Mouse (Mus musculus): ENCODE results near the gene Sox12.

Sox12 gene

DNA sequence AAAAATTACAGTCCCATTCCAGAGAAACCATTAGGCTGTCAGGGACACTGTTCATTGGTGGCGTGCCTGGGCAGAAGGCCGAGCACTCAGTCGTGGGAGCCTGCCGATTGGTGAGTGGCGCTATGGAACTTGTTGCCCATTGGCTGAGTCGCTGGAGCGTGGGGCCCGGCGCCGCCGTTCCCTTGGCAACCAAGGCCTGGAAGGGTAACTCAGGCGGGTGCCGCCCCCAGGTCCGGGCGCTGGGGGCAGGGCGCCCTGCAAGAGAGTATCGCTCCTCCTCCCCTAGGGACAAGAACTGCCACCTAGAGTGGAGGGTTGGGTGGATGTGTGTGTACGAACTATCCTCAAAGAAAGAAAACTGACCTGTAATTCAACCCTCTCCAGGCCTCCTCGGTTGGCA lies 8.3 kb upstream of the Sox12 start:
- peak; percentile 96 for DNase-seq (ENCODE audit: low read depth)

DNA sequence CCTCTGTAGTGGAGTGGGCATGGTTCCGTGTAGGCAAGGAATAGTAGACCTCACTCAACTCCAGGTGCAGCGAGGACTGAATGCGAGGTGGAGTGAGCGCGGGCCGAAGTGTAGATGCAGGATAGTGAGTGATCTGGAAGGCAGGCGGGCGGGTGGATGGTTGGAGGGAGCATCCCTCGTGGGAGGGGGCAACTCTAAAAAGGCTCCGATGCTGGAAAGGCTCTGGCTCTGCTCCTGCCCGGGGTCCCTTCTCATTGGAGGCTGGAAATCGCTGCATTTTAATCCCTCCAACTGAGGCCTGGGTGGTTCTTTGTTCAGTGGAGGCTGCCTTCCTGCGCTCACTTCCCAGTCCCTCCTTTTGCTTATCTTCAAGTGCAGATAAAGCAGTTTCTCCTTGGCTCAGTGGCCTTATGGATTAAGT lies 1.3 kb upstream of the Sox12 start:
- DNase-seq (ENCODE audit: low read depth) = no peak

DNA sequence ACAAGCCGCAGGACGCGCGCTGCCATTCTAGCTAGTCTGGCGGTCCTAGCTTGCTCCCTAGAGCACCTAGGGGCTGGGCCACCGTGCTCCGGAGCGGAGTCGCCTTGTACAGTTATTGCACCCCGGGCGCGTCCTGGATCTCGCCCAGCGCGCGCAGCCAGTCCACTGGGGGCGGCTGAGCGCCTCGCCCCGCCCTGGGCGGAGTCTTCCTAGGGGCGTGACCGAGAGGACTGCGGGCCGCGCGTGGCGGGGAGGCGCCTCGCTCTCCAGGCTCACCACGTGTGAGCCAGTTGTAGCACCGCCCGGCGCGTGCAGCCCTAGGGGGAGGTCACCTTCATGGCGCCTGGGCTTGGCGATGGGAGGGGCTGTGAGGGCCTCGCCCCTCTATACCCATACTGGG lies 828 bp upstream of the Sox12 start:
- DNase-seq (ENCODE audit: low read depth) = peak; percentile 86

DNA sequence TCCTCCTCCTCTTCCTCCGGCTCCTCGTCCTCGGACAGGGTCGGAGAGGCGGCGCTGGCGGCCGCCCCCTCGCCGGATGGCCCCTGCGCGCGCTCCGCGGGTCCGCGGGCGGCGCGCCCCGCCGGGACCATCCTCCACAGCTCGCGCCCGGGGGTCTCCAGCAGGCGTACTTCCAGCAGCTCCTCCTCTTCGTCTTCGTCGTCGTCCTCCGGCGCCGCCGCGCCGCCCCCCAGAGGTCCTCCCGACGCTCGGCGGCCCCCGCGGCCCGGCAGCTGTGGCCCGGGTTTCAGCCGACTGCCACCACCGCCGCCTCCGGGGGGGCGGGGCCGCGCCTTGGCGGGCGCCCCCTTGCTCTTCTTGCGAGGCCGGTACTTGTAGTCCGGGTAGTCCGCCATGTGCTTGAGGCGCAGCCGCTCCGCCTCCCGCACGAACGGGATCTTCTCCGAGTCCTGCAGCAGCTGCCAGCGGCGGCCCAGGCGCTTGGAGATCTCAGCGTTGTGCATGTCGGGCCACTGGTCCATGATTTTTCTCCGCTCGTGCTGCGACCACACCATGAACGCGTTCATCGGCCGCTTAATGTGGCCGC lies 766 bp downstream of the Sox12 start:
- no peak for DNase-seq (ENCODE audit: low read depth)

DNA sequence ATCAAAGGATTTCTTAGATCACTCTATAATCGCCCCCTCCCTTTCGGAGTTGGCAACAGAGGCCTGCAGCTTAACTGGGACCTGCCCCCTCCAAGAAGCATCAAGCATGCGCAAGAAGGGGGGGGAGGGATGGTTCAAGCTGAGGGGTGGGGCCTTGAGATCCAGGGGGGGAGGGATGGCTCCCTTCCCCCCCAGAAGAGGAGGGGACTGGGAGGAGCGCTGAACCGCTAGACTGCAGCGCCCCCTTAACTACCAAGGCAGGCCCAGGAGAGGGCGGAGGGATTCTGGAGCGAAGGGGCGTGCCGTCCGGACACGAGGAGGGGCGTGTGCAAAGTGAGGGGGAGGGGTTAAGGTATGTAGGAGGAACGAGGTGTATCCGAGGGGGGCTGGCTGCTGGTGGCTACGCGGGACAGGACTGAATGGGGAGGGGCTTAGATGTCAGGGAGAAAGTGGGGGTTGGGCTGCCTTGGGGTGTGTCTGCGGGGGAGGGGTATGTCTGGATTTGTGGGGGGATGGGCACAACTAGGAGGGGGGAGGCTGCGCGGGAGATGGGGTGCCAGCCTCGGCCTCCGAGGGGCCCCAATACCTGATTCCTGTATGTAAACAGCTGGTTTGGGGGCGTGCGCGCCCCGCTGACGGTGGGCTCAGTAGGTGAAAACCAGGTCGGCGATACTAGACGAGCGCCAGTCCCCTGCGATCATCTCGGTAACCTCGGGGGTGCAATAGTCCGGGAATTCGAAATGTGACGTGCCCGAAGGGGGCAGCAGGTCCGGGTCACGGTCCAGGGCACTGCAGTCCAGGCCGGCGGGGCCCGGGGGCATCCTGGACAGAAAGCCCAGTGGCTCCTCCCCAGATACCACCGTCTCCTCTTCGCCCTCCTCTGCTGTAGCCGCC lies 1.5 kb downstream of the Sox12 start:
- DNase-seq (ENCODE audit: low read depth) = peak; percentile 85

DNA sequence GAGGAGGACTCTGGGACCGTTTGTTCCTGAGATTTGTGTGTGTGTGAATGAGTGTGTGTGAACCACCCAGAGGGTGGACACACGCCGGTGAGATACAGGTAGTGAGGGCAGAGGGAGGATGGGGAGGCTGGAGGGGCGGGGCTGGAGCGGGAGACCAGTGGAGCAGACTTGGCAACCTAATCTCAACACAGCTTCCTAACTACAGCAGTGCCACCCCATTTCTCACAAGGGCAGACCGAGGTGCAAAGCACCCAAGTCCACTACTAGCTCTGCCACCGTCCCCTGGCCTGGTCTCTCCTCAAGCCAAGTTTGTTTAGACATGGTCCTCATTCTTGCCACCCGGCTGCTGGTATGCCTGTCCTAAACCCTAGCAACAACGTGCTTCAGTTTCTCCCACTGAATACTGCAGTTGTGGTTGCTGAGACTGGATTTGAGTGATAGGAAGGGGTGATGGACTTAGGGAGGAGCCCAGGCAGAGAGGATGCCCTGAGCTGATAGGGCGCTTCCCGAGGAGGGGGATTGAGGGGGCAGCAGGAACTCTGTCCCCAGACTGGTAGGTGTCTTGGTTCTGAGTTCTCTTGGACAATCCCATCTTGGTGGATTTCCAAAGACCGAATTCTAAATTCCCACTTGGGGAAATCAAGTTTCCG lies 2.5 kb downstream of the Sox12 start:
- DNase-seq (ENCODE audit: low read depth) = no peak

DNA sequence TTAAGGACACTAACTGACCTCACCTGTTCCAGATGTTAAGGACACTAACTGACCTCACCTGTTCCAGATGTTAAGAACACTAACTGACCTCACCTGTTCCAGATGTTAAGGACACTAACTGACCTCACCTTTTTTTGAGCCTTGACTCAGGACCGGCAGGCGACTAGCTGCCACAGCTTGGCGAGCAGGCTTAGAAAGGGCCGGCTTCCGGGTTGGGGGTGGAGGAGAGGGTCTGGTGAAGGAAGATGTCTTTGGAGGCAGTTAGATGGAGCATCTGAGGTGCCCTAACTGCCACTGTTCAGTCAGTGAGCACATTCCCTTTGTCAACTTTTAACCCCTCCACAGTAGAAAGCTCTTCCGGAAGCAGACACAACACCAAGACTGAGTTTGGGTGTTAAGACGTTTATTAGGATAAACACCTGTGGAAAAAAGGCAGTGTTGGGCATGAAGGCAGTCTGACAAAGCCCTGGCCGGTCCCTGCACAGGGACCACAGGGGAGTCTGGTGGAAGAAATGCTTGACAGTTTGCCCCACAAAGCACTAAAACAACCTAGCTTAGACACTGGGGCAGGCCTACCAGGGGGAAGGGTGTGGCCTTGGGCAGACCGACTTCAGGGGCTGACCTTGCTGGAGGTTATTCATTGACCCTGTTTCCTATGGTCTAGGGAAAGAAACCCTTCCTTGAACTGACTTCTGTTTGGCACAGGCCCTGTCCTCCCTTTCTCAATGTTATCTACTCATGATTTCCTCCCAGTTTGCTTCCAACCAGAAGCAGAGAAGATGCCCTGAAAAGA lies 4.4 kb downstream of the Sox12 start:
- DNase-seq (ENCODE audit: low read depth) = no peak

DNA sequence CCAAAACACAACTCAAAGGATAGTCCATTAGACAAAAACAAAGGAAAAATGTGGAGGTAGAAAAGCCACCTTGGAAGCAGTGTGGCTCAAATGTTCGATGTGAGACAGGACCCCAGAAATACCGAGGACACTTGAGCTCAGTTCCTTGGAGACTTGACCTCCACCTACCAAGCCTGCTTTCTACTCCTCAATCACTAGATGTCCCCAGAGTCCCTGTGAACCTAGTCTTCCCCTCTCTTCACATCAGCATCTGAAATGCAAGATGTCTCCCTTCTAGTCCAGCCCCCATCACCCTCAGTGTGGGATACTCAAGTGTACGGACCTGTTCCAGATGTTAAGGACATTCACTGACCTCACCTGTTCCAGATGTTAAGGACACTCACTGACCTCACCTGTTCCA lies 5.1 kb downstream of the Sox12 start:
- no peak for DNase-seq (ENCODE audit: low read depth)

DNA sequence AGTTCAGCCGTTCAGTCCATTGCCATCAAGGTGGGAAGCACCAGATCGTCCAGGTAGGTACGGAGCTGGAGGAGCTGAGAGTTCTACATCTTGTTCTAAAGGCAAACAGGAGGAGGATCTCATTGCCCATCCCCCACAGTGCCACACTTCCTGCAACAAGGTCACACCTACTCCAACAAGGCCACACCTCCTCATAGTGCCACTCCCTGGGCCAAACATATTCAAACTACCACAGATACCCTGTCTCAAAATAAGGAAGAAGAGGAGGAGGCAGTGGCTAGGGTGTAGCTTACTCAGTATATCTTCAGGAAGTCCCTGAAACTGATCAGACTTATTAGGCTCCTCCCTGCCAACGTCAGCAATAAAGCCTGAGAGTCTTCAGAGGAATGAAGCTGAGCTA lies 13.7 kb downstream of the Sox12 start:
- no peak for DNase-seq (ENCODE audit: low read depth)

DNA sequence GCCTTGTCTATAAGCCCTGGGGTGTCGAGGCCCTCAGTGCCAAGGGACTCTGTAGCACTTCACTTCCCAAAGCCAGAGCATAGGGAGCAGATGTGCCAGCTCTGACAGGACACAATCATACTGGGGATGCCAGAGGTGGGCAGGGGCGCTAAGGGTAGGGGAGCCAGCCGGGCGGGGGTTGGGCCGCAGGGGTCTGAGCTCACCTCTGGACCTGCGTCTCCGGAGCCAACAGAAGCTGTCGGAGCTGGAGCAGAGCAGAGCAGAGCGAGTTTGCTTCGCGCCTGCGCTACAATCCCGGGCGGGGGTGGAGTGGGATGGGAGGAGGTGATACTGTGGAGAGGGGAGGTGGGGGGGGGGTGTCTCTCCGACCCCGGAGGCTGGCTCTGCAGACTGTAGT lies 21.5 kb downstream of the Sox12 start, which contains the start of gene Nrsn2:
Gene Nrsn2, minus strand, starts transcription at position 294 of the 397 bp plus-strand sequence.
- DNase-seq (ENCODE audit: low read depth) = no peak

DNA sequence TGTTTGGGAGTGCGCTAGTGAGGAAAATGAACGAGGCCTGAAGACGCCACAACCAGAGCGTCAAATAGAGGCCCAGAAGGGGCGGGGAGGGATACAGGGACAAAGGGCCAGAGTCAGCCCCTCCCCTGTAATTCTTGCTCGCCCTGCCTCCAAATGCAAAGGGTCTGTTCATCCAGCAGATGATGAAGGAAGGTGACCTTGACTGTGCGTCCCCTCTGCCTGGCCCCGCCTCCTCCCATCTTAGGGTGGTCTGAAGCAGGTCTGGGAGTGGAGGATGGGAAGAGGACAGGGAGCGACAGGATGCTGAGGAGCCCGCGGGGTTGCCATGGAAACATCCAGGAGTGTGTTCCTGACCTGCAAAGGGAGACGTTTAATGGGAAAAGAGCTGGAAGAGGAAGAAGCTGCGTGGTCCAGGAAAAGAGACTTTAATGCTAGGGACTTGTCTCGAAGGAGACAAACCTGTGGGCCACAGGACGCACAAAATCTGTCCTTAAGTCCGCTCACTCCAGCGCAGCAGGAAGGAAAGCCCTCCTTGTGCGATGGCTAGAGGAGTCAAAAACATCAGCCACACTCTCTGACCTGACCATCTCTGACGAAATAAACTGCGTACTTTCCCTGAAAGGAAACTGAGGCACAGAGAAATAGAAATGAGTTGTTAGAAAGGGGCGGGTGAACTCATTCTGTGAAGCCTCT lies 22.1 kb downstream of the Sox12 start:
- DNase-seq (ENCODE audit: low read depth) = no peak

DNA sequence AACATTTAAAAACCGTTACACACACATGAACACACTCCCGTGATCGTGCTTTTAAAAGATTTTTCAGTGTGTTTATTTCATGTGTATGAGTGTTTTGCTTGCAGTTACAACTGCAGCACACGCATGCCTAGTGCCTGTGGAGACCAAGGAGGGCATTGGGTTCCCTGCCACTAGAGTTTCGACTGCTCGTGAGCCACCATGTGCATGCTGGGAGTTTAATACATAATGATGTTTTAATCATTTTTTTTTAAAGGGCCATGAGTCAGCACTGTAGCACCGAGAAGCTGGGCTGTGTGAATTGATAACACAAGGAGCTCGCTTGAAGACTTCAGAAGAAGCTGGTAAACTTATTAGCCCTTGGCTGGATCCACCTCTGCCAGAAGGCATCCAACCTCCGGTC lies 24.3 kb downstream of the Sox12 start:
- DNase-seq (ENCODE audit: low read depth) = no peak

DNA sequence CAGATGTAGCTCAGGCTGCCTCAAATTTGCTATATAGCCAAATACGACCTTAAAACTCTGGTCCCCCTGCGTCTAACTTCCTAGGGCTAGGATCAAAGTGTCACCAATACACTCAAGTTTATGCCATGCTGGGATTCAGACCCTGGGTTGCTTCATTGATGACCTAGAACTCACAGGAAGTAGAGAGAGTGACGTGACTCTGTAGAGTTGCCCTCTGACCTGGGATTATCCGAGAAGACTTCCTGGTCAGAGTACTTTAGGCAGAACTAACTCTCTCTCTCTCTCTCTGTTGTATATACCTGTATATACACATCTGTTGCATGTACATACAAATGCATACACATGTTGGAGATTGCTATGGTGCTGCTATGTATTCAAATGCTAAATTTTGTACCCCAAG lies 25.2 kb downstream of the Sox12 start:
- DNase-seq (ENCODE audit: low read depth) = no peak

DNA sequence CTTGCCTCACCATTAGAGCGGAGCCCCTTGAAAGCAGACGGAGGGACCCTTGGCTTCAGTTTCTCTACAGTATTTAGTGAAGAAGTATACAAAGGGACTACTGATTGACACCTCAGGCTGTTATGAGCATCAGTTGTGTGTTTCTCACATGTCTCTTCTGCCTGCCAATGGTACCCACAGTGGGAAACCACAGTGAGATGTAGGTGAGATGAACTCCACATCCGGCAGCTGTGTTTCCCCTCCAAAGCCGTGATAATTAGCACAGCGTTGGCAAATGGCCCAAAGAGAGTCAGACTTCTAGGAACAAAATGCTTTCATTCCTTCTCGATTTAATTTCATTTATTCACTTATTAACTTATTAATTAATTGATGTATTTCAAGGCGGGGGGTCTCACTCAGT lies 25.8 kb downstream of the Sox12 start:
- no peak for DNase-seq (ENCODE audit: low read depth)

DNA sequence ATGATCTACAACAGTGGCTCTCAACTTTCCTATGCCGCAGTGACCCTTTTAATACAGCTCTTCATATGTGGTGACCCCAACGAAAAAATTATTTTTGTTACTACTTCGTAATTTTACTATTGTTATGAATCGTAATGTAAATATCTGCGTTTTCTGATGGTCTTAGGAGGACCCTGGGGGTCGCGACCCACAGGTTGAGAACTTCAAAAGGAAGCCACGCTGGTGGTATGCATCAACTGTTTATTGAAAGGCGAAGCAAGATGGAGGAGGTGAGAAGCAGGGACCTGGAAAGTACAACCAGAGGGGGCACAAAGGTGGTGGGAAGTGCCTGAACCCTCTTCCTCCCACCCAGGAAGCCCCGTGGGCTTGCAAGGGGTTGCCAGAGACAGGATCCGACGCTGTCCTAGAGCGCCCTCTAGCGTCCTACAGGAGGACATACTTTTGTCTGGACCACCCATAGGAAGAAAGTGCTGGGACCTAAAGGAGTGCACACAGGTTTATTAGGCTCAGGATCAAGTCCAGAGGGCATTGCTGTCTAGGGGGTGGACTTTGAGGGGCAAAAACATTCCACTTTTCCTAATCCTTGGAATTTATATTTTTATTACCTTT lies 29.2 kb downstream of the Sox12 start:
- peak; percentile 54 for DNase-seq (ENCODE audit: low read depth)

DNA sequence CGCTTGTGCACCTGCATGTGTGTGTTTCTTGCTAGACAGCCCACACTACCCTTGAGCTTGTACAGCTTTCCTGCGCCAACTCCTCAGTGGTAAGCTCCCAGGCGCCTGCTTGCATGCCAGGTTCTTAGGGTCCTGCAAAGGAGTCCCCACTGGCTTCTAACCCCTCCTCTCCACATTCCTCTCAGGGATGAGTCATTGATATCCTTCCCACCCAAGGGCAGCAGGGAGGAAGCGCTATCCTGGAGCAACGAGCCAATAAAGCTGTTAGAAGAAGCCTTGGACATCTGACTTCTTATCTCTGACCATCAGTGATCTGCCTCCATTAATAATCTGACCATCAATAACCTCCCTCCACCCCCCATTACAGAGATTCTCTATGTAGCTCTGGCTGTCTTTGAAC lies 29.9 kb downstream of the Sox12 start:
- DNase-seq (ENCODE audit: low read depth) = no peak

DNA sequence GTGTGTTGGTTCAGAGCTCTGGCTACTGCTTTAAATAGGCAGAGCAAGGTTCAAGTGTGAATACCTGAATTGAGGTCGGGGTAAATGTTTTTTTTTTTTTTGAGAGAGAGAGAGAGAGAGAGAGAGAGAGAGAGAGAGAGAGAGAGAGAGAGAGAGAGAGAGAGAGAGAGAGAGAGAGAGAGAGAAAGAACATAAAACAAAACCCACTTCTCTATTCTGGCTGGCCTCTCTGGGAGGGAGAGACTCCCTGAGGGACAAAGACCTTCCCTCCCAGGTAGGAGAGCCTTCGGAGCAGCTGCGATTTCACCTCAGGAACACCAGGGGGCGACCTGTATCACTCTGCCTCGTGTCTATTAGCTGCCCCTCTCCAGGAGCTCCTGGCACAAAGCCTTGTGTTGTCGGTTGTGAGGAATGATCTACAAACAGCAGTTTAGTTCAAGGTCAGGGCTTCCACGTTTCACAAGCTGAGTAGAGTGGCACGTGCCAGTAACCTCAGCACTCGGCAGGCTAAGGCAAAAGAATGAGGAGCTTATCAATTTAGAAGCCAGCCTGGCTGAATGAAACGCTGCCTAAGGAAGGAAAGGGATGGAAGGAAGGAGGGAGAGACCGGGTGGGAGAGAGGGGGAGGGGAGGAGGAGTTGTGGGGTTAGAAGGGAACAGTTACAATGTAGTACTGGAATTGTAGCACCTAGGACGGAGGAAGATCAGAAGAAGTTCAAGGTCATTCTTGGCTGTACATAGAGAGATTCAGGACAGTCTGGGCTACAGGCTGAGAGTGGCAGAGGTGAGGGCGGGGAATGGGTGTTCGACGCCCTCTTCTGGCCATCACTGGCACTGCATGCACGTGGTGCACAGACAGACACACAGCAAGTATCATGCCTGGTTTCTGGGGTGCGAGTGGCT lies 34.4 kb downstream of the Sox12 start:
- DNase-seq (ENCODE audit: low read depth) = peak; percentile 74

DNA sequence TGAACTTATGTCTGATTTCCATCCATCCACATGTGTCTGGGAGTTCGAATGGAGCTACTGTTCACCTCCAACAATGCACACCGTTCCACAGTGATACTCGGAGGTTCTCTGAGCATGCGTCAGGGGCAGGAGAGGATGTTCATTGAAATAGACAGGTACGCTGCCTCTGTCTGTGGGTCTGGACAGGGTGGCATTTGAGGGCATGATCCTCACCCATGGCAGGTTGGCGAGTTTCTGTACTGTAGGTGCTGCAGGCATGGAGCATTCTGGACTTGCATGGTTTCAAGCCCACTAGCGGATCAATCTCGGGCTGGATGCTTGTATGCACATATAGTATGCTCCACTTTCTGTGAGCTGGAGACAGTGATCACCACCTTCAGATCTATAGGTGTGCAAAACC lies 36.7 kb downstream of the Sox12 start:
- no peak for DNase-seq (ENCODE audit: low read depth)

DNA sequence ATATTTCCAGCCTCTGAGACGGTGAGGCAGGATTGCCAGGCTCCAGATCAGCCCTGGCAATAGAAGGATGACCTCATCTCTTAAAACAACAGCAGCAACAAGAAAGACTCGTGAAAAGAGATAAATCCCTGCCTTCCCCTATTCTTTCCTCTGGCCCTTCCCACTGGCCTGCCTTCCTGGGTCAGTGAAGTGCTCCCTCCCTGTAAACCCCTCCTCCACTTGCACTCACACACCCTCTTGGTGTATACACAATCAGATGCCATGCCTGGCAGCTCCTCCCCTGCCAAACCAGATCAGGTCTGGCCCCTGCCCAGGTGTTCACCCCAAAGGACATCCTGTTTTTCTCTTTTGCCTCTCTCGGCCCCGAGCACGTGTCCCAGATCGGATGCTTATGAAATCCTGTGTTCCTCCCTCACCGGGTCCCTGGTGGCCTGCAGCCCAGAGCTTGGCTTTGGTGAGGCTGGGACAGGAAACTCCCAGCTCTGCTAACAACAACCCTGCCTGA lies 37.5 kb downstream of the Sox12 start:
- no peak for DNase-seq (ENCODE audit: low read depth)

DNA sequence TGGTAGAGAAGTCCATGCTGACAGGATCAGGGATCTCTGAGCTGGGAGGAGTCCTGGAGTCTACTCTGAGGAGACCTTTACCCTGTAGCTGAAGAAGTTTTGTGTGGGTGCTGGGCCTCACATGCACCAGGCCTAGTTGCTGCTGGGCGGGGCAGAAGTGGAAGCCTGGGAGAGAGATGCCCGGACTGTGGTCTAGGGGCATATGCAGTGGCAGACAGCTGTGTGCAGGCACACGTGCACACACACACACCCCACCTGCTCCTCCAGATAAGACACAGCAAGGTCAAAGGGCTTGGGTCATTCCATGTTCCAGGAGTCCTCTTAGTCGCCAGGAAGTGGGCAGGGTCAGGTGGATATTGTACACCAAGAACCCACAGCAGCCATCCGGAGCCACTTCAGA lies 38.2 kb downstream of the Sox12 start:
- DNase-seq (ENCODE audit: low read depth) = no peak
